Mouse (Mus musculus): ENCODE results near the gene Gm21834.

GRCm38 (mm10) chr17:57694791-57695190, 47.2 kb downstream of the Gm21834 start:
- TF ChIP-seq POLR2A (IDR thresholded peaks at IDR 0.05; ENCODE audit: borderline replicate concordance, control insufficient read depth, low read depth, low read length) (no peak), CTCF (IDR thresholded peaks at IDR 0.05; ENCODE audit: control insufficient read depth, insufficient read depth, low read length) (no peak)

Measured in bone marrow, adult 2 months (tissue).